Mouse (Mus musculus): ENCODE measurements around the gene Plekha5. TPM values are rescaled to one million over a fixed set of nuclear protein-coding genes. Genes with fewer than 3 reads are reported as not detected.
"Not testable (repeated sequence)": the region's sequence is repeated elsewhere in the genome, so short reads cannot be mapped to it uniquely, and the experiment has no call there.

Gene Plekha5
- total RNA-seq, 2 experiments from 2014 or later, result 9.1 to 9.8 TPM

- DNase-seq, result not testable (repeated sequence)
These were observed 109.0 kb downstream of the Plekha5 start for GRCm38 (mm10) chr6:140532858-140533257.

GRCm38 (mm10) chr6:140533606-140534005 is 109.8 kb downstream of the Plekha5 start:
- DNase-seq, result no peak

DNA sequence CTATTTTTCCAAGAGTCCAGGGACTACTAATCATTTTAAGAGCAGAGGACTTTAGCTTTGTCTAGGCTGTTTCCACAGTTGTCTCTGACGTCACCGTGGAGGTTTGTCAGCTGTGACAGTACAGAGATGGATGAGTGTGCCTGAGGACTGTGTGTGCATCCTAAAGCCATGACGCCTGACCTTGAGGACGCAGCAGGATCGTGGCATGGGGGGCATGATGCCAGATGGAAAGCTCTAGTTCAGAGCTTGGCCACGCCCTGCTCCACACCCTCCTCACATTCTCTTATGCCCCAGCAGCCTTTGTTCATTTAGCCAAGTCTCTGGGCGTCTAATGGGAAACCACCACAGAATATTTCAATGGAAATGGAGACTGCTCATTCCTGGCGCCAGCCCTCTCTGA is 111.7 kb downstream of the Plekha5 start:
- DNase-seq, result no peak

- DNase-seq, result no peak
These were observed 118.1 kb downstream of the Plekha5 start for GRCm38 (mm10) chr6:140541919-140542318.

DNA sequence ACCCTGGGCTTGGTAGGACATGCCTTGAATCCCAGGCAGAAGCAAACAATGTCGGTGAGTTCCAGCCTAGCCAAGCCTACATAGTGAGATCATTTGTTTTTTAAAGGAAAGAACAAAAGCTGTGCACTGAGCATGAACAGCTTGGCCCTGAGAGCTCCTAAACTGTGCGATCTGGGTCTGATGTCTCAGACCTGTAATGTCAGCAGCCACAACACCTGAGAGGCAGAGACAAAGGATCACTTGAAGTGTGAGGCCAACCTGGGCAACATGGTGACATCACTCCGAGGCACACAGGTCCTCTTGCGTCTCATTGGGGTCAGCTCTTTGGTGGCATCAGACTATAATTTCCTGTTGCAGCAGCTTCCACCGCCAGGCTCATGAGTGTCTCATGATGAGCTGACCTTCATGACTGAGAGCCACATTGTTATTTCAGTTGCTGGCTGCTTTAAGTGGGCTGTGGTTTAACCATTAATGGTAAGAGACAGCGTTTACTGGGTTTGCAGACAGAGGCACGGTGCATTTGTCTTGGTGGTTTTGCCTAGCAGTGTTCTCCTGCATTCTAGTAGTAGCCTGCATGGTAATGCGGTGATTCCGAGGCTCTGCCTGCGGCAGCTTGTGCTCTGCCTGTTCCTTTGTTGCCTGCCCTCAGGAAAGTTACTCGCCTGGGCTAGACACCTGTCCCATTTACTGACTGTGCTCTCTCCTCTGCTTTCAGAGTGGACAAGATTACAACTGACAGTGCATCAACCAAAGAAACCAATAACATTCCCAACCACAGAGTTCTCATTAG is 119.3 kb downstream of the Plekha5 start:
- DNase-seq, result no peak

DNA sequence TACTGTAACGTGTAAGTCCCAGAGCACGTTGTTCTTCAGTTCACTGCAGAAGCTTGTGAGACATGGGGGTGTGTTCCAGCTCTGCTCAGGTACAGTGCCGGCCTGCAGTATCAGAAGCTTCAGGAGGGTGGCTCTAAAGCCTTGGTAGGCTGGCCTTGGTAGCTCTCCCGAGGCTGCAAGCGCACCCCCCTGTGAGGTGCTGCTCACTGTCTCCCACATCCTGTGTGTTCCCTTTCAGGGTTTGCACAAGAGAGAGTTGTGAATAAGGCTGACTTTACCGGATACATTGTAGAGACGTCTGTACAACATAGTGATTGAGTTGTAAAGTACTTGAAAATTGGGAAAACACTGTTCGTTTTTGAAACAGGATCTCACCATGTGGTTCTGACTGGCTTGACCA is 122.2 kb downstream of the Plekha5 start:
- DNase-seq, result no peak

DNA sequence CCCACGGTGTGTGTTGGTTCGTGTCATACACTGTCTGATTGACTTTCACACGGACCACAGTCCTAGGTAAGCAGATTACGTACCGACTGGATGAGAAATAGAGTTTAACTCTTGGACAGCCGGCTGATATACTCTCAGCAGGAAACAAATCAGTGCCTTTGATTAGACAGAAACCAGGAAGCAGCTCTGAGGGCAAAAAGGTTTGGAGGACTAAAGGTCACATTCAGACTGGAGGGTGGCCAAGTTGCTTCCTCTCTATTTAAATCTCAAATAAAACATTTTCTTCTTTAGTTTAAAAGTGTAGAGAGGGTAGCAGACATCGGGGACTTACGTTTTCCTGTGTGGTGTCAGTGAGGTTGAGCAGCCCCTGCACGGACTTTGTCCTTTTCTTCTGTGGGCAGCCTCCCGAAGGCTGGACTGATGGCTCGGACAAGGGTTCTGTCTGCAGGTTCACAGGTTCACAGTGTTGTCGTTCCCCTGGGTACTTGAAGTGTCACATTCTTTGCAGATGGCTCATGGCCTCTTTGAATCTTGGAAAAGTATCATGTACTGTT is 122.9 kb downstream of the Plekha5 start:
- DNase-seq, result no peak

GRCm38 (mm10) chr6:140547203-140547944 is 123.5 kb downstream of the Plekha5 start:
- DNase-seq, result no peak

- DNase-seq, result no peak
These were observed 124.4 kb downstream of the Plekha5 start for GRCm38 (mm10) chr6:140548082-140548769.

DNA sequence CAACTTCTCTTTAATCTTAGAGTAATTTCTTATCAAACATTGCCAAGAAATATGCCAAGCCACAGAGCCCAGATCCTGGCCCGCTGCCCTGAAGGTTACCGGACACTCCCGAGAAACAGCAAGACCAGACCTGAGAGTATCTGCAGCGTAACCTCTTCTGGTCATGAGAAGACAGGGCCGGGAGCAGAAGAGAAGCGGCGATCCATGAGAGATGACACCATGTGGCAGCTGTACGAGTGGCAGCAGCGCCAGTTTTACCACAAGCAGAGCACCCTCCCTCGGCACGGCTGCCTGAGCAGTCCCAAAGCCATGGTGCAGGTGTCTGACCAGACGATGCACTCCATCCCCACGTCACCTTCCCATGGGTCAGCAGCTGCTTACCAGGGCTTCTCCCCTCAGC is 126.9 kb downstream of the Plekha5 start:
- DNase-seq, result peak; percentile 11

DNA sequence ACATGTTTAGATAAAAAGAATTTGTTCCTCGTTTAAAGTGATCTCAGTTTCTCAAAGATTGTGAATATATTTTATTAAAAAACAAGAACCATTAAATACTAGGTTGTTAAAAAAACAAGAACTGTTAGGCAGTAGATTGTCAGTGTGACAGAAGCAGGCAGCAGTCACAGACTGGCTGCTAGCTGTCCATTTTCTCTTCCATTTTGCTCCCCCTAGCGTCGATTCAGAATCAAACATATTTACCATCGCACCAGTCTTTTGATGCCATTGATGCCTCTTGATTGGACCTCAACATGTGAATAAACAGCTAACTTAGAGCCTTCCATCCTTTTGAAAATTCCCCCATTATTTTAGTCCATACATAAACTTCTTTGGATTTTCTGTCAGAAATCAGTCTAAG is 130.4 kb downstream of the Plekha5 start:
- no peak for DNase-seq

DNA sequence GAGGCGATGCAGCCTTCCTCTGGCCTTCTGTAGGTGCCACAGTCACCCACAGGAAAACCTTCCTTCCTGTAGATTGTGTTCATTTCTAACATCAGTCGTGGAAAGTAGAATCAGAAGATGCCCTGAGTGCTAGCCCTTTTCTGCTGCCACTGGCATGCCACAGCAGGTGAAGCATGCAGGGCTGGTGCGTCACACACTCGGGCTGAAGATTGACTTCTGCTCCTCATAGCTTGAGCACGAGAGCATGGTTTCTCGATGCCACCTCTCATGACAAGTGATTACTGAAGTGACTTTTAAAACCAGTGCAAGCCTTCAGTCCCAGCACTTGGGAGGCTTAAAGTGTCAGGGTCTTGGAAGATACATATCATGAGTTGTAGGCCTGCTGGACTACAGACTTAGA is 135.6 kb downstream of the Plekha5 start:
- no peak for DNase-seq

GRCm38 (mm10) chr6:140561151-140561916 is 137.5 kb downstream of the Plekha5 start:
- DNase-seq, result no peak

DNA sequence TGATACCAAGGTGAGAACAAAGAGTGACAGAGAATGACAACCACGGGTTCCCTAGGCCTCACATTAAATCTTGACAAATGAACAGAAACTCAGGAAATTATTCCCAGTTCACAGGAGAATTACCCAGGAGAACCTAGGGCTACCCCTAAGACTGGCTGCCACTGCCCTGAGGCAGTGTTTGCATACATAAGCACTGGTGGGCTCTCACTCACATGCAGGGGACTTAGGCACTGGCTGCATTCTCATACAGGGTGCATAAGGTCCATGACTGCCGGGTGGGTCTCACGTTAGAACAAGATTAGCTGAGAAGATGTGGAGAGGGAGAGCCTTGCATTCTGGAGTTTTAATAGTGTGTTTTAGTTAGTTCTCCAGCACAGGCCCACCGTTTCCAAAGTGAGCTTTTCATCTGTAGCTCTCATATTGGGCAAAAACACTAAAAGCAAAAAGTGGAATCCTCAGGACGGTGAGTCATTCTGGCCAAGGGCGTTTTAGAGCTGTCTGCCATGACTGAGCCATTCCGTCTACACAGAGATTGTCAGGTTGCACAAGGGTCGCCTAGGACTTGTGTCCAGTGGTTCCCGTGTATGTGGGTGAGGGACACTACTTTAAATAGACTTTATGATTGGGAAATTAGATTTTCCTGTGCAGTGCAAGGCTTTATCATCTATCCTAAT is 138.2 kb downstream of the Plekha5 start:
- no peak for DNase-seq

GRCm38 (mm10) chr6:140567199-140567598 is 143.3 kb downstream of the Plekha5 start:
- DNase-seq, result no peak

GRCm38 (mm10) chr6:140567897-140568296 is 144.0 kb downstream of the Plekha5 start:
- no peak for DNase-seq

GRCm38 (mm10) chr6:140570152-140570551 is 146.3 kb downstream of the Plekha5 start:
- DNase-seq, result no peak

GRCm38 (mm10) chr6:140574943-140575342 is 151.1 kb downstream of the Plekha5 start:
- DNase-seq, result no peak

DNA sequence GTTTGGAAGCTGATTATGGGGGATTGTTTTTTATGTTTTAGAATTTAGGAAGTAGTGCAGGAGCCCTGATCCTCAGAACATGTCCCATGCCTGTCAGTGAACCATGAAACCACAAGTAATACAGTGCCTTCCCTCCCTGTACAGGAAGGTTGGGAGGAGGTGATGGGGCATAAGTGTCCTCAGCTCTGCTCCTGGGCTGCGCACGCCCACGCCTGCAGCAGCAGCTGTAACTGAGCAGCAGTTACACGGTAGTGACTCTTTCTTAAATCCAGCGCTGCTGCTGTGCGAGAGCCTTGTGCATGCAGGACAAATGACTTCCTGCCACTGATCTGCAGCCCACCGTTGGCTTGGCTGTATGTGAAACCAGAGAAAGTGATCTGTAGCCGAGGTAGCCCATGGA is 152.3 kb downstream of the Plekha5 start:
- no peak for DNase-seq

- no peak for DNase-seq
These were observed 153.3 kb downstream of the Plekha5 start for GRCm38 (mm10) chr6:140576961-140577821.
